Comparison of ENCODE assay signal across 8 mouse cellular contexts in genomic region chr17:25829558-25830017, GRCm38 (mm10). TPM values are rescaled to one million over a fixed set of nuclear protein-coding genes. Genes with fewer than 3 reads are reported as not detected.
DNase-seq lines count a peak whose midpoint lies in the region; ATAC-seq and TF ChIP-seq lines count a peak whose summit lies in the region.

No protein-coding gene starts in this region.

- H3K9me3 ChIP-seq in intestine, postnatal 0 days (ENCODE audit: control insufficient read depth), result no peaks in the 10 kb centered on the region
- no peaks in the 10 kb centered on the region for H3K9me3 ChIP-seq in neural tube, embryonic 12.5 days

- WGBS in intestine, postnatal 0 days, result 21% methylated on average over 8 of the region's 8 CpGs
- 47% methylated on average over 8 of the region's 8 CpGs for WGBS in neural tube, embryonic 12.5 days

- peak overlapping the region; percentile 86 for H3K4me2 ChIP-seq in intestine, postnatal 0 days (replicated peaks; ENCODE audit: low read depth)
- H3K4me2 ChIP-seq in neural tube, embryonic 12.5 days (replicated peaks), result peak overlapping the region; percentile 95

- no peak for DNase-seq in left cerebral cortex, adult 2 months (ENCODE audit: extremely low spot score in 1 of 2, low spot score in 2 of 2)
- no peak for DNase-seq in left cerebral cortex, postnatal 36 days (ENCODE audit: low spot score in 2 of 2)
- DNase-seq in yolk sac, embryonic 10.5 days (ENCODE audit: low spot score), result no peak
- DNase-seq in right cerebral cortex, adult 18-20 months, result no peak
- DNase-seq in adrenal gland, adult 18-20 months (ENCODE audit: low spot score in 2 of 2), result no peak

- no peak for ATAC-seq in intestine, postnatal 0 days
- ATAC-seq in neural tube, embryonic 12.5 days (ENCODE audit: low FRiP score, low read depth), result no peak

- H3K4me1 ChIP-seq in embryonic fibroblast, embryonic 13.5 days (ENCODE audit: control insufficient read depth, insufficient read depth, low read length), result peaks cover 3% of the 10 kb centered on the region; the same call in 1 of the 2 replicates
- H3K4me1 ChIP-seq in intestine, postnatal 0 days (replicated peaks; ENCODE audit: control insufficient read depth, insufficient read depth, low read length), result peaks cover 12% of the 10 kb centered on the region
- H3K4me1 ChIP-seq in neural tube, embryonic 12.5 days, result peaks cover 80% of the 10 kb centered on the region

- no peak for TF ChIP-seq CTCF in left cerebral cortex, adult 2 months (IDR thresholded peaks at IDR 0.05)
- no peak for TF ChIP-seq CTCF in embryonic fibroblast, embryonic 13.5 days (IDR thresholded peaks at IDR 0.05; ENCODE audit: borderline replicate concordance, insufficient read depth, low read length)
- TF ChIP-seq CTCF in intestine, postnatal 0 days (IDR thresholded peaks at IDR 0.05; ENCODE audit: low read depth), result no peak

- H3K27me3 ChIP-seq in intestine, postnatal 0 days (replicated peaks; ENCODE audit: control insufficient read depth, insufficient read depth, low read length), result no peaks in the 10 kb centered on the region
- no peaks in the 10 kb centered on the region for H3K27me3 ChIP-seq in neural tube, embryonic 12.5 days (replicated peaks)

- peak overlapping the region; percentile 41 for H3K9ac ChIP-seq in intestine, postnatal 0 days (ENCODE audit: low read depth, low read length)
- H3K9ac ChIP-seq in neural tube, embryonic 12.5 days, result peak overlapping the region; percentile 75

- H3K27ac ChIP-seq in left cerebral cortex, adult 2 months, result peak overlapping the region; percentile 95
- 0 out of 2 replicates have a peak overlapping the region, but pooled peaks have one; percentile 59 for H3K27ac ChIP-seq in embryonic fibroblast, embryonic 13.5 days (ENCODE audit: insufficient read depth, low read length)
- peak overlapping the region; percentile 69 for H3K27ac ChIP-seq in intestine, postnatal 0 days (ENCODE audit: low read depth, low read length)
- H3K27ac ChIP-seq in neural tube, embryonic 12.5 days, result peak overlapping the region; percentile 65

- intact Hi-C loops in left cerebral cortex, adult 2 months (cut with DNase I), result no loop called here
- intact Hi-C loops in left cerebral cortex, postnatal 36 days (cut with DNase I), result no loop called here

- H3K4me3 ChIP-seq in left cerebral cortex, adult 2 months, result peak overlapping the region; percentile 67
- H3K4me3 ChIP-seq in embryonic fibroblast, embryonic 13.5 days (ENCODE audit: insufficient read depth, low read length), result peak overlapping the region; percentile 44
- peak overlapping the region; percentile 52 for H3K4me3 ChIP-seq in intestine, postnatal 0 days (ENCODE audit: low read depth, low read length)
- peak overlapping the region; percentile 56 for H3K4me3 ChIP-seq in neural tube, embryonic 12.5 days

- TF ChIP-seq POLR2A in embryonic fibroblast, embryonic 13.5 days (IDR thresholded peaks at IDR 0.05; ENCODE audit: low read depth, low read length), result peak; percentile 49; the same call in 1 of the 2 replicates

- peaks cover 32% of the 10 kb centered on the region for H3K36me3 ChIP-seq in intestine, postnatal 0 days (ENCODE audit: control insufficient read depth, insufficient read depth)
- H3K36me3 ChIP-seq in neural tube, embryonic 12.5 days, result peaks cover 46% of the 10 kb centered on the region

RNA-seq across cellular contexts. Expression of gene Jmjd8, which starts 0.9 kb away (rescaled TPM):
- 10 to 100 TPM; 55.1 to 55.6 TPM for total RNA-seq in left cerebral cortex, adult 2 months (2021)
- 10 to 100 TPM; 54.1 to 58.7 TPM for total RNA-seq in left cerebral cortex, postnatal 36 days (2021)
- 24.4 and 27.9 TPM in 2 replicates for polyA plus RNA-seq in embryonic fibroblast, embryonic 13.5 days (2011; ENCODE audit: insufficient read length, low read depth, missing spikeins)
- polyA plus RNA-seq in intestine, postnatal 0 days (2015; fragmentation: Nextera tagmentation; extraction: Ambion mirVana), result 22.7 and 23.0 TPM in 2 replicates
- 67.7 and 72.6 TPM in 2 replicates for polyA plus RNA-seq in neural tube, embryonic 12.5 days (2016; fragmentation: Nextera tagmentation; extraction: Ambion mirVana)
- 100 to 1,000 TPM in 1 of 2 experiments, 10 to 100 TPM in 1; 89.7 to 107 TPM for total RNA-seq in adrenal gland, adult 18-20 months (2021)

RNA-seq across cellular contexts. Expression of gene Stub1, which starts 3.6 kb away (rescaled TPM):
- total RNA-seq in left cerebral cortex, adult 2 months (2021), result 100 to 1,000 TPM; 162 to 171 TPM
- total RNA-seq in left cerebral cortex, postnatal 36 days (2021), result 100 to 1,000 TPM; 171 to 188 TPM
- 115 and 118 TPM in 2 replicates for polyA plus RNA-seq in embryonic fibroblast, embryonic 13.5 days (2011; ENCODE audit: insufficient read length, low read depth, missing spikeins)
- polyA plus RNA-seq in intestine, postnatal 0 days (2015; fragmentation: Nextera tagmentation; extraction: Ambion mirVana), result 245 and 246 TPM in 2 replicates
- polyA plus RNA-seq in neural tube, embryonic 12.5 days (2016; fragmentation: Nextera tagmentation; extraction: Ambion mirVana), result 293 and 301 TPM in 2 replicates
- total RNA-seq in adrenal gland, adult 18-20 months (2021), result 100 to 1,000 TPM; 142 to 175 TPM

RNA-seq across cellular contexts. Expression of gene Wdr24, which starts 6.2 kb away (rescaled TPM):
- 10 to 100 TPM; 26.8 to 30.9 TPM for total RNA-seq in left cerebral cortex, adult 2 months (2021)
- 10 to 100 TPM; 23.9 to 26.5 TPM for total RNA-seq in left cerebral cortex, postnatal 36 days (2021)
- polyA plus RNA-seq in embryonic fibroblast, embryonic 13.5 days (2011; ENCODE audit: insufficient read length, low read depth, missing spikeins), result 13.0 and 14.5 TPM in 2 replicates
- polyA plus RNA-seq in intestine, postnatal 0 days (2015; fragmentation: Nextera tagmentation; extraction: Ambion mirVana), result 9.6 and 10.2 TPM in 2 replicates
- polyA plus RNA-seq in neural tube, embryonic 12.5 days (2016; fragmentation: Nextera tagmentation; extraction: Ambion mirVana), result 27.6 and 28.6 TPM in 2 replicates
- 10 to 100 TPM; 15.7 to 20.2 TPM for total RNA-seq in adrenal gland, adult 18-20 months (2021)

RNA-seq across cellular contexts. Expression of gene Rhbdl1, which starts 7.5 kb away (rescaled TPM):
- total RNA-seq in left cerebral cortex, adult 2 months (2021), result 10 to 100 TPM; 36.3 to 39.6 TPM
- total RNA-seq in left cerebral cortex, postnatal 36 days (2021), result 10 to 100 TPM; 47.5 to 54.0 TPM
- 1.8 and 2.1 TPM in 2 replicates for polyA plus RNA-seq in embryonic fibroblast, embryonic 13.5 days (2011; ENCODE audit: insufficient read length, low read depth, missing spikeins)
- polyA plus RNA-seq in intestine, postnatal 0 days (2015; fragmentation: Nextera tagmentation; extraction: Ambion mirVana), result 1.4 and 1.9 TPM in 2 replicates
- 8.1 and 8.6 TPM in 2 replicates for polyA plus RNA-seq in neural tube, embryonic 12.5 days (2016; fragmentation: Nextera tagmentation; extraction: Ambion mirVana)
- 10 to 100 TPM; 13.6 to 18.4 TPM for total RNA-seq in adrenal gland, adult 18-20 months (2021)

RNA-seq across cellular contexts. Expression of gene Gm20683, which starts 12.0 kb away (rescaled TPM):
- total RNA-seq in left cerebral cortex, adult 2 months (2021), result 10 to 100 TPM; 23.0 to 25.1 TPM
- 10 to 100 TPM; 22.0 to 24.9 TPM for total RNA-seq in left cerebral cortex, postnatal 36 days (2021)
- polyA plus RNA-seq in embryonic fibroblast, embryonic 13.5 days (2011; ENCODE audit: insufficient read length, low read depth, missing spikeins), result 0.63 TPM in 1 of 2 replicates, not detected in the other
- polyA plus RNA-seq in intestine, postnatal 0 days (2015; fragmentation: Nextera tagmentation; extraction: Ambion mirVana), result 0.54 and 0.90 TPM in 2 replicates
- 3.9 and 4.8 TPM in 2 replicates for polyA plus RNA-seq in neural tube, embryonic 12.5 days (2016; fragmentation: Nextera tagmentation; extraction: Ambion mirVana)
- 10 to 100 TPM in 1 of 2 experiments, 1 to 10 TPM in 1; 9.3 to 13.1 TPM for total RNA-seq in adrenal gland, adult 18-20 months (2021)
